Mouse (Mus musculus): ENCODE results near the gene Gm10273. TPM values are rescaled to one million over a fixed set of nuclear protein-coding genes. Genes with fewer than 3 reads are reported as not detected.

The Gm10273 gene
- total and polyA plus RNA-seq, 3 experiments, result 16.6 to 132 (median 28.6) TPM

DNA sequence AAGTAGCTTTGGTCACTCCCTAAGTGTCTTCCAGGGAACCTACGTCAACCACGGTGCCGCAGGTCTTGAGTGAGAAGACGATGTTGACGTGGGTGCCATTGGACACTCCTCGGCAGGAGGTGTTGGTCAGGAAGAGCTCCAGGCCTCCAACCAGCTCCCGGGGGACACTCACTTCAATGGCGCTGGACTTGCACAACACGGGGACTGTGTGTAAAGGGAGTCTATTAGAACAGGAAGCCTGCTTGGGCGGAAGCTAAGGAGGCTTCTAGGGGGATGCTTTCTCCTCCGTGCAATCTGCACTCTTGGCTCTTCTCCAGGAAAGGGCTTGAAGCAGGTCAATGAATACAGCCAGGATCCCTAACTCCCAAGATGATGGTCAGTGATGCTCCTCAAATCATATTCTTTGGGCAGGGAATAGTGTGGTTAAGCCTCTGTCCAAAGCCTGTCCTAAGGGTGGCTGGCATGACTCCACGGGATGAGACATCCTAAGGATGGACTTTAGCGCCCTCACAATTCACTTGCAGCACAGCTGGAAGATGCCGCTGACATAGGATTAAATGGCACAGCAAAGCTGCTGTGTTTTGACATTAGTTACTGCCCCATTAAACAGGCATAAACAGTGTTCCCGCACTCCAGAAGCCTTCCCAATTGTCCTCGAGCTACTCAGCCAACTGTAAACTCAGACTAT, 34.2 kb downstream of the Gm10273 start:
- no peaks in the 10 kb centered on the region for H3K79me2 ChIP-seq (ENCODE audit: control insufficient read depth, insufficient read depth, low read length, poor library complexity)
- no peaks in the 10 kb centered on the region for H3K27me3 ChIP-seq (ENCODE audit: control insufficient read depth in 1 of 2, insufficient read depth in 2 of 2, low read length in 2 of 2)
- no peak overlapping the region for H3K9ac ChIP-seq (ENCODE audit: control insufficient read depth, low read depth, low read length, poor library complexity, severe bottlenecking)
- peaks cover 0 to 13% of the 10 kb centered on the region in 2 experiments; a peak in 2 of 4 replicates for H3K36me3 ChIP-seq (ENCODE audit: control insufficient read depth in 1 of 2, insufficient read depth in 2 of 2, low read length in 2 of 2)
- no peak overlapping the region for H3K4me3 ChIP-seq (ENCODE audit: control insufficient read depth in 1 of 2, insufficient read depth in 1 of 2, low read depth in 2 of 2, low read length in 2 of 2)
- no peak for DNase-seq (ENCODE audit: low read depth, low spot score)
- peaks cover 6 to 28% of the 10 kb centered on the region in 2 experiments for H3K4me1 ChIP-seq (ENCODE audit: control insufficient read depth in 1 of 2, insufficient read depth in 2 of 2, low read length in 2 of 2)
- no peak for TF ChIP-seq JUND (IDR thresholded peaks at IDR 0.05; ENCODE audit: low read depth, low read length)
- TF ChIP-seq TAL1 (IDR thresholded peaks at IDR 0.05; ENCODE audit: low read length), result no peak
- no peak for TF ChIP-seq POLR2AphosphoS5 (IDR thresholded peaks at IDR 0.05; ENCODE audit: borderline replicate concordance, low read depth, low read length)
- no peak for TF ChIP-seq MAFK (IDR thresholded peaks at IDR 0.05; ENCODE audit: borderline replicate concordance, low read depth, low read length)
- no peak for TF ChIP-seq ZNF384 (IDR thresholded peaks at IDR 0.05; ENCODE audit: low read depth, low read length)
- TF ChIP-seq ZC3H11A (IDR thresholded peaks at IDR 0.05; ENCODE audit: low read depth, low read length), result no peak
- no peak for TF ChIP-seq GABPA (IDR thresholded peaks at IDR 0.05; ENCODE audit: low read depth, low read length)
- no peak for TF ChIP-seq KAT2A (conservative IDR thresholded peaks at IDR 0.05; ENCODE audit: low read depth, low read length)
- no peak for TF ChIP-seq ZKSCAN1 (IDR thresholded peaks at IDR 0.05; ENCODE audit: low read depth, low read length)
- TF ChIP-seq RAD21 (IDR thresholded peaks at IDR 0.05; ENCODE audit: low read depth, low read length), result no peak
- no peak for TF ChIP-seq POLR2AphosphoS2 (IDR thresholded peaks at IDR 0.05; ENCODE audit: low read length)
- no peak for TF ChIP-seq ETS1 (IDR thresholded peaks at IDR 0.05; ENCODE audit: low read depth, low read length)
- no peak overlapping the region for H3K27ac ChIP-seq (ENCODE audit: control insufficient read depth, low read depth, low read length)
- H3K9me3 ChIP-seq (replicated peaks; ENCODE audit: insufficient read depth, low read length), result no peaks in the 10 kb centered on the region

DNA sequence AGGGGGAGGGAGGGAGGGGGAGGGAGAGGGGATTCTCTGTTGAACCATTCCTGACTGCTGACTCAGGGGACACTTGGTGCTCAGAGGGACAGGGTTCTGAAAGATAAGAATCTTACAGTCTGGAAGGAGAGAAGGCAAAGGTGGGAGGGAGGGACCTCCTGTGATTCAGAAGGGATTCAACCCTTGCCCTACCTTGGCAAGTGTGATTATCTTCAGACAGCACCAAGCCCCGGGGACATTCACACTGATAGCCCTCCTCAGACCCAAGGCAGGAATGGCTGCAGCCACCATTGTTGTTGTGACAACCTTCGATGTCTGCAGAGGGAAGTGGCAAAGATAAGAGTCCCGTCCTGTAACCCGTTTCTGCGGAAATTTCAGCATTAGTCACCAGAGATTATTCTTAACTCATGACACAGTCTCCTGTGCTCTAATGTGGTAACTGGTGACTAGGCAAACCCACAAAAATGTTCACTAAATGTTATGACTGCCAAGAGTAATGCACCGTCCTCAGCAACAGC, 35.3 kb downstream of the Gm10273 start:
- no peak overlapping the region for H3K4me3 ChIP-seq (ENCODE audit: control insufficient read depth in 1 of 2, insufficient read depth in 1 of 2, low read depth in 2 of 2, low read length in 2 of 2)
- no peak overlapping the region for H3K9ac ChIP-seq (ENCODE audit: control insufficient read depth, low read depth, low read length, poor library complexity, severe bottlenecking)
- DNase-seq (ENCODE audit: low read depth, low spot score), result peak; percentile 93
- peaks cover 0 to 13% of the 10 kb centered on the region in 2 experiments; a peak in 2 of 4 replicates for H3K36me3 ChIP-seq (ENCODE audit: control insufficient read depth in 1 of 2, insufficient read depth in 2 of 2, low read length in 2 of 2)
- H3K27me3 ChIP-seq (ENCODE audit: control insufficient read depth in 1 of 2, insufficient read depth in 2 of 2, low read length in 2 of 2), result no peaks in the 10 kb centered on the region
- H3K9me3 ChIP-seq (replicated peaks; ENCODE audit: insufficient read depth, low read length), result no peaks in the 10 kb centered on the region
- H3K4me1 ChIP-seq (ENCODE audit: control insufficient read depth in 1 of 2, insufficient read depth in 2 of 2, low read length in 2 of 2), result peaks cover 6 to 24% of the 10 kb centered on the region in 2 experiments
- no peaks in the 10 kb centered on the region for H3K79me2 ChIP-seq (ENCODE audit: control insufficient read depth, insufficient read depth, low read length, poor library complexity)
- H3K27ac ChIP-seq (ENCODE audit: control insufficient read depth, low read depth, low read length), result peak overlapping the region; percentile 68
- no peak for TF ChIP-seq MYC (IDR thresholded peaks at IDR 0.05; ENCODE audit: low read depth, low read length)
- no peak for TF ChIP-seq GABPA (IDR thresholded peaks at IDR 0.05; ENCODE audit: low read depth, low read length)
- peak; percentile 31 for TF ChIP-seq SMC3 (IDR thresholded peaks at IDR 0.05; ENCODE audit: low read depth, low read length)
- no peak for TF ChIP-seq POLR2AphosphoS5 (IDR thresholded peaks at IDR 0.05; ENCODE audit: borderline replicate concordance, low read depth, low read length)
- TF ChIP-seq MXI1 (IDR thresholded peaks at IDR 0.05; ENCODE audit: low read depth, low read length), result peak; percentile 64; the same call in 1 of the 2 replicates
- TF ChIP-seq CHD2 (IDR thresholded peaks at IDR 0.05; ENCODE audit: low read length), result no peak
- TF ChIP-seq ZC3H11A (IDR thresholded peaks at IDR 0.05; ENCODE audit: low read depth, low read length), result no peak
- peak; percentile 71 for TF ChIP-seq SIN3A (IDR thresholded peaks at IDR 0.05; ENCODE audit: low read length)
- TF ChIP-seq ZNF384 (IDR thresholded peaks at IDR 0.05; ENCODE audit: low read depth, low read length), result no peak
- no peak; the same call in 1 of the 2 replicates for TF ChIP-seq RAD21 (IDR thresholded peaks at IDR 0.05; ENCODE audit: low read depth, low read length)
- no peak for TF ChIP-seq KAT2A (conservative IDR thresholded peaks at IDR 0.05; ENCODE audit: low read depth, low read length)
- TF ChIP-seq POLR2AphosphoS2 (IDR thresholded peaks at IDR 0.05; ENCODE audit: low read length), result no peak
- no peak for TF ChIP-seq USF1 (IDR thresholded peaks at IDR 0.05; ENCODE audit: low read depth, low read length)
- no peak for TF ChIP-seq E2F4 (IDR thresholded peaks at IDR 0.05; ENCODE audit: borderline replicate concordance, low read depth, low read length)
- peak; percentile 77 for TF ChIP-seq TCF12 (IDR thresholded peaks at IDR 0.05; ENCODE audit: low read depth, low read length)
- TF ChIP-seq USF2 (IDR thresholded peaks at IDR 0.05; ENCODE audit: borderline replicate concordance in 1 of 2, insufficient read depth in 1 of 2, low read depth in 1 of 2, low read length in 2 of 2), result no peak
- 0 out of 2 replicates have a peak, but pooled peaks have one; percentile 6 for TF ChIP-seq BHLHE40 (IDR thresholded peaks at IDR 0.05; ENCODE audit: borderline replicate concordance, low read depth, low read length)
- TF ChIP-seq MEF2A (IDR thresholded peaks at IDR 0.05; ENCODE audit: extremely low read depth, insufficient replicate concordance, low read depth, low read length, poor library complexity, severe bottlenecking), result no peak
- no peak for TF ChIP-seq CHD1 (IDR thresholded peaks at IDR 0.05; ENCODE audit: low read depth, low read length)
- TF ChIP-seq MYB (IDR thresholded peaks at IDR 0.05; ENCODE audit: low read depth, low read length), result 0 out of 2 replicates have a peak, but pooled peaks have one; percentile 28
- TF ChIP-seq ZMIZ1 (IDR thresholded peaks at IDR 0.05; ENCODE audit: low read depth, low read length), result no peak
- peak; percentile 85 for TF ChIP-seq JUND (IDR thresholded peaks at IDR 0.05; ENCODE audit: low read depth, low read length)
- peak; percentile 94 for TF ChIP-seq ETS1 (IDR thresholded peaks at IDR 0.05; ENCODE audit: low read depth, low read length)
- TF ChIP-seq MAX (IDR thresholded peaks at IDR 0.05; ENCODE audit: low read length), result peak; percentile 44; the same call in 1 of the 2 replicates

All from MEL (cell line).